Mouse (Mus musculus) cerebellum, adult 2 months (tissue): ENCODE data around the gene Tns1.

Experiments
- CTCF ChIP-seq: fragments of 200-500 bp; IDR thresholded peaks from 2 replicates; pipeline ENCODE4 v1.5.1; 2011; ENCODE audit warnings: low read depth, mild to moderate bottlenecking, control low read depth, low read length, moderate library complexity, borderline replicate concordance; ENCODE audit not compliant: insufficient read depth
- POLR2A ChIP-seq: fragments of 200-500 bp; IDR thresholded peaks from 2 replicates; pipeline ENCODE4 v1.6.1; 2011; ENCODE audit warnings: low read length, control low read depth, borderline replicate concordance; ENCODE audit not compliant: insufficient read depth

DNA sequence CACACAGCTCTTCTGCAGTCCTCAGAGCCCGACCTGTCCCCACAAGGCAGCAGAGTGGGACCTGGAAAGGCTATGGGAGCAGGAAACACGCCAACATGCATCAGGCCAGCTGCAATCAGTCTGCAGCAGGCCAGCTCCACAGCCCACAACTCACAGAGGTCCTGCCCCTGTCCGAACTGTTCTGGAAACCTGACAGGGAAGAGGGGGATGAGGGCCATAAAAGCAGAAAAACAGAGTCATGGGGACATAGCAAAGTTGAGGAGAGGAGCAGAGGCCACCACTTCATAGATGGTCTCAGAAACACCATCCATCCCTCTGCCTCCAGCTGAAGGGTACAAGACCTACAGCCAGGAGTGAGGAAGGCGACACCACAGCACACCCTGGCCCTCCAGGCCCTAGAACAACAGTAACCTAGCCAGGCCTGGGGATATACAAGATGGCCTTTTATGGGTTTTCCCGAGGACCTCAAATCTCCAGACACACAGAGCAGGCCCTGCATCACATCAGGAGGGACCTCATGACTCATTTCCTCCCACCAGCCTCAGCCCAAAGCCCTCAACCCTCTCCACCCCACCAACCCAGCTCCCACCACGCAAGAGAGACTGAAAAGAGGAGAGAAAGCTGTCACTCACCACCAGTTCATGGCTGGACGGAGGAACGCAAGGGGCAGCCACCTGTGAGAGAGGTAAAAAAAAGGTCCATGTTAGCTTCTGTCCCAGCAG, 108.6 kb downstream of the Tns1 start:
- no peak for TF ChIP-seq POLR2A
- no peak for TF ChIP-seq CTCF
